Mouse (Mus musculus): ENCODE data around the gene Hnf1a.

DNA sequence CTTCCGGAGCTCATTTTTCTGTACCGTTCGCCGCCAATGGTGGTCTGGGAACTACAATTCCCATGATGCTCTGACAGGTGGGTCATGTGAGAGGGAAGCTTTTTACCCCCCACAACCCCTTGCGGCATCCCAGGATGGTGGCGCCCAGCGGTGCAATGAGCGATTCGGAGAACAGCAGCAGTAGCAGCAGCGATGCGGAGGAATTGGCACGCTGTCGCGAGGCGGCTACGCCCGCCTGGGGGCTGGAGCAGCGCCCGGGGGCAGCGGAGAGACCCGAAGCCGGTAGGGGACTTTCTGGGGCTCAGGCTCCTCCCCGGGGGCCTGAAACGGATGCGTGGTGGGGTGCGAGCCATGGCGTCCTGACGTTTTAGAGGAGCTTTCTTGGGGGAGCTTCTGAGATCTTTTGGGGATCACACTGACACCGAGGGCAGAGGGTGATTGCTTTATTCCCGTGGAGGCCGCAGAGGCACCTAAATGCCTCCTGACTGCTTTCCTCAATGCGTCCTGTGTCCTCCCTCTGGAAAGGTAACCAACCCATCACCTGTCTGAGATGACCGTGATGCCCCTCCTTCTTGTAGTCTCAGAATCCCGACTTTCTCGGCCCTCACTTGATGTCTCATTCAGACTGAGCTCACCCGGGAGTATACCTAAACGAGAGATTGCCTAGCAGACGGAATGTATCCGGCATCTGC is 28.7 kb downstream of the Hnf1a start, which contains the start of gene 2210016L21Rik:
- TF ChIP-seq CTCF (conservative IDR thresholded peaks at IDR 0.05; ENCODE audit: low read length) (no peak), NANOG (IDR thresholded peaks at IDR 0.05; ENCODE audit: borderline replicate concordance, low read length) (no peak)

Measured in E14TG2a.4 (cell line).